ENCODE assay signal across 8 mouse cellular contexts in the genomic region with DNA sequence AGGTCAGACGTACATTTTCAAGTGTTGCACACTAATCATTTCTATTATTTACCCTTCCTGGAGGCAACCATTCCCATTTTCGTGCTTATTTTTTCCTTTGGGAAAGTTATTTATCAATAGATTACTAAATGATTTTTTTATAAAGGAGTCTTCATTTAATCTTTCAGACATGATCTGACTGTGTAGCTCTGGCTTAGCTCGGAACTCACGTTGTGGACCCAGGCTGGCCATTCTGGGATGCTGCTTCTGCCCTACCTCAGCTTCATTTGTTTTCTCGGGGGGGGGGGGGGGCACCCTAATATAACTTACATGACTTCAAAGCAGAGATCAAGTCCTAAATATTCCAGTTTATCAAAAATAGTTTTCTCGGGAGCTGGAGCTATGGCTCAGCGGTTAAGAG. TPM values are rescaled to one million over a fixed set of nuclear protein-coding genes. Genes with fewer than 3 reads are reported as not detected.
DNase-seq lines count a peak whose midpoint lies in the region; ATAC-seq and TF ChIP-seq lines count a peak whose summit lies in the region.

No protein-coding gene starts in this region.

- no peak for TF ChIP-seq EP300 in ES-Bruce4 (IDR thresholded peaks at IDR 0.05; ENCODE audit: insufficient read depth, low read depth, low read length)
- TF ChIP-seq EP300 in liver, postnatal 0 days (IDR thresholded peaks at IDR 0.05; ENCODE audit: low read depth), result 0 out of 2 replicates have a peak, but pooled peaks have one; percentile 1

- no peak for TF ChIP-seq CTCF in ES-Bruce4 (IDR thresholded peaks at IDR 0.05; ENCODE audit: low read depth, low read length)
- TF ChIP-seq CTCF in liver, postnatal 0 days (IDR thresholded peaks at IDR 0.05; ENCODE audit: low read depth), result no peak

- H3K9me3 ChIP-seq in heart, embryonic 15.5 days (replicated peaks), result no peaks in the 10 kb centered on the region
- no peaks in the 10 kb centered on the region for H3K9me3 ChIP-seq in ES-Bruce4 (replicated peaks; ENCODE audit: control insufficient read depth, insufficient read depth, low read length, poor library complexity, severe bottlenecking)
- H3K9me3 ChIP-seq in forebrain, embryonic 14.5 days (replicated peaks; ENCODE audit: control insufficient read depth, low read length), result no peaks in the 10 kb centered on the region
- no peaks in the 10 kb centered on the region for H3K9me3 ChIP-seq in liver, postnatal 0 days (ENCODE audit: low read length)

- H3K9ac ChIP-seq in heart, embryonic 15.5 days, result peak overlapping the region; percentile 25; the same call in 1 of the 2 replicates
- peak overlapping the region; percentile 64; the same call in 1 of the 2 replicates for H3K9ac ChIP-seq in ES-Bruce4 (ENCODE audit: low read depth, poor library complexity, severe bottlenecking)
- H3K9ac ChIP-seq in forebrain, embryonic 14.5 days (ENCODE audit: low read length), result peak overlapping the region; percentile 58
- H3K9ac ChIP-seq in liver, postnatal 0 days (replicated peaks), result no peak overlapping the region

- 12% methylated on average over 7 of the region's 7 CpGs for WGBS in heart, embryonic 15.5 days
- WGBS in forebrain, embryonic 14.5 days, result 9% methylated on average over 7 of the region's 7 CpGs
- 6% methylated on average over 7 of the region's 7 CpGs for WGBS in liver, postnatal 0 days (ENCODE audit: insufficient replicate concordance)

- H3K27ac ChIP-seq in heart, embryonic 15.5 days, result peak overlapping the region; percentile 92
- H3K27ac ChIP-seq in ES-Bruce4 (ENCODE audit: insufficient read depth, low read length), result no peak overlapping the region
- peak overlapping the region; percentile 75 for H3K27ac ChIP-seq in forebrain, embryonic 14.5 days (ENCODE audit: low read depth, low read length)
- H3K27ac ChIP-seq in liver, postnatal 0 days (ENCODE audit: low read depth), result no peak overlapping the region

- peaks cover 9% of the 10 kb centered on the region for H3K4me1 ChIP-seq in heart, embryonic 15.5 days (replicated peaks)
- H3K4me1 ChIP-seq in ES-Bruce4 (ENCODE audit: control insufficient read depth, insufficient read depth, low read length), result no peaks in the 10 kb centered on the region
- H3K4me1 ChIP-seq in forebrain, embryonic 14.5 days (ENCODE audit: control insufficient read depth, insufficient read depth, low read length), result peaks cover 6% of the 10 kb centered on the region
- H3K4me1 ChIP-seq in liver, postnatal 0 days (ENCODE audit: insufficient read depth), result no peaks in the 10 kb centered on the region

- peaks cover 36% of the 10 kb centered on the region for H3K36me3 ChIP-seq in heart, embryonic 15.5 days
- H3K36me3 ChIP-seq in ES-Bruce4 (ENCODE audit: control insufficient read depth, insufficient read depth, low read length, poor library complexity, severe bottlenecking), result peaks cover 35% of the 10 kb centered on the region
- peaks cover 32% of the 10 kb centered on the region for H3K36me3 ChIP-seq in forebrain, embryonic 14.5 days (ENCODE audit: control insufficient read depth, insufficient read depth, low read length)
- H3K36me3 ChIP-seq in liver, postnatal 0 days (replicated peaks; ENCODE audit: insufficient read depth, low read length), result peaks cover 26% of the 10 kb centered on the region

- H3K4me2 ChIP-seq in heart, embryonic 15.5 days, result peak overlapping the region; percentile 61
- peak overlapping the region; percentile 54 for H3K4me2 ChIP-seq in forebrain, embryonic 14.5 days (ENCODE audit: low read length)
- H3K4me2 ChIP-seq in liver, postnatal 0 days (ENCODE audit: low read depth, low read length), result peak overlapping the region; percentile 80

- peak overlapping the region; percentile 99 for H3K4me3 ChIP-seq in heart, embryonic 15.5 days
- H3K4me3 ChIP-seq in ES-Bruce4 (ENCODE audit: low read depth, low read length), result peak overlapping the region; percentile 49
- peak overlapping the region; percentile 95 for H3K4me3 ChIP-seq in forebrain, embryonic 14.5 days (ENCODE audit: low read depth, low read length)
- H3K4me3 ChIP-seq in liver, postnatal 0 days (ENCODE audit: low read depth, low read length), result peak overlapping the region; percentile 95

- no peak for ATAC-seq in heart, embryonic 15.5 days (replicated peaks; ENCODE audit: insufficient number of reproducible peaks, insufficient read depth, low FRiP score, low read depth)
- ATAC-seq in forebrain, embryonic 14.5 days, result peak; percentile 31; the same call in 1 of the 2 replicates
- no peak for ATAC-seq in liver, postnatal 0 days

- no peaks in the 10 kb centered on the region for H3K27me3 ChIP-seq in heart, embryonic 15.5 days
- H3K27me3 ChIP-seq in ES-Bruce4 (ENCODE audit: control insufficient read depth, insufficient read depth, low read length, poor library complexity, severe bottlenecking), result no peaks in the 10 kb centered on the region
- H3K27me3 ChIP-seq in forebrain, embryonic 14.5 days (replicated peaks; ENCODE audit: control insufficient read depth, insufficient read depth, low read length), result no peaks in the 10 kb centered on the region
- H3K27me3 ChIP-seq in liver, postnatal 0 days (ENCODE audit: insufficient read depth, low read length), result no peaks in the 10 kb centered on the region

- DNase-seq in heart, postnatal 4 days, result no peak
- no peak for DNase-seq in forebrain, embryonic 14.5 days (ENCODE audit: low spot score)
- DNase-seq in liver, postnatal 0 days, result no peak
- no peak for DNase-seq in embryo, embryonic 9.5 days (ENCODE audit: extremely low spot score)
- no peak for DNase-seq in urinary bladder, adult 2 months (ENCODE audit: low spot score)
- no peak for DNase-seq in cerebellum, adult 8-10 months

- no peak for TF ChIP-seq POLR2A in ES-Bruce4 (IDR thresholded peaks at IDR 0.05; ENCODE audit: insufficient read depth, low read length)

RNA-seq across cellular contexts. Expression of gene Cct2, which starts 0.5 kb away (rescaled TPM):
- 139 and 171 TPM in 2 replicates for polyA plus RNA-seq in heart, embryonic 15.5 days (2015; fragmentation: Nextera tagmentation; extraction: Ambion mirVana)
- 100 to 1,000 TPM; 188 to 195 TPM for total RNA-seq in heart, postnatal 4 days (2021)
- 974 and 1,034 TPM in 2 replicates for polyA plus RNA-seq in ES-Bruce4 (2011; ENCODE audit: insufficient read depth, insufficient read length, low read depth, missing spikeins)
- 315 and 330 TPM in 2 replicates for polyA plus RNA-seq in forebrain, embryonic 14.5 days (2014; fragmentation: Nextera tagmentation; extraction: Ambion mirVana)
- 101 and 105 TPM in 2 replicates for polyA plus RNA-seq in liver, postnatal 0 days (2015; fragmentation: Nextera tagmentation; extraction: Ambion mirVana)
- polyA plus RNA-seq in urinary bladder, adult 2 months (2012; rRNA removed), result 162 and 163 TPM in 2 replicates

RNA-seq across cellular contexts. Expression of gene Lrrc10, which starts 18.9 kb away (rescaled TPM):
- 52.1 and 60.4 TPM in 2 replicates for polyA plus RNA-seq in heart, embryonic 15.5 days (2015; fragmentation: Nextera tagmentation; extraction: Ambion mirVana)
- total RNA-seq in heart, postnatal 4 days (2021), result 100 to 1,000 TPM; 102 to 106 TPM
- not detected in 2 replicates for polyA plus RNA-seq in ES-Bruce4 (2011; ENCODE audit: insufficient read depth, insufficient read length, low read depth, missing spikeins)
- polyA plus RNA-seq in forebrain, embryonic 14.5 days (2014; fragmentation: Nextera tagmentation; extraction: Ambion mirVana), result not detected in 2 replicates
- polyA plus RNA-seq in liver, postnatal 0 days (2015; fragmentation: Nextera tagmentation; extraction: Ambion mirVana), result not detected in 2 replicates
- polyA plus RNA-seq in urinary bladder, adult 2 months (2012; rRNA removed), result 0.24 and 0.30 TPM in 2 replicates

Comparison
In these comparisons a context has a peak if more than half of its experiments do, and no peak if none do; other contexts are left out.
1. H3K27ac ChIP-seq: peak in heart, embryonic 15.5 days (single experiment) and forebrain, embryonic 14.5 days (single experiment); none in ES-Bruce4 (single experiment) and liver, postnatal 0 days (single experiment).
2. H3K4me3 ChIP-seq: peak in every context shown above with its lines; median percentile 99 in heart, embryonic 15.5 days; 95 in forebrain, embryonic 14.5 days; 95 in liver, postnatal 0 days; 49 in ES-Bruce4.
3. RNA of gene Lrrc10, which starts 18.9 kb away (polyA plus RNA-seq): 52.1 to 60.4 TPM in heart, embryonic 15.5 days; 0.24 to 0.30 TPM in urinary bladder, adult 2 months, not detected in ES-Bruce4, not detected in forebrain, embryonic 14.5 days and not detected in liver, postnatal 0 days; every median in the first group is over 10 times any median in the second.
4. Peak in every context shown above with its lines, with median percentiles within 50 percentile points of each other: H3K4me2 ChIP-seq.